Mouse (Mus musculus): ENCODE data around the gene Arhgef18.

Arhgef18 gene

DNA sequence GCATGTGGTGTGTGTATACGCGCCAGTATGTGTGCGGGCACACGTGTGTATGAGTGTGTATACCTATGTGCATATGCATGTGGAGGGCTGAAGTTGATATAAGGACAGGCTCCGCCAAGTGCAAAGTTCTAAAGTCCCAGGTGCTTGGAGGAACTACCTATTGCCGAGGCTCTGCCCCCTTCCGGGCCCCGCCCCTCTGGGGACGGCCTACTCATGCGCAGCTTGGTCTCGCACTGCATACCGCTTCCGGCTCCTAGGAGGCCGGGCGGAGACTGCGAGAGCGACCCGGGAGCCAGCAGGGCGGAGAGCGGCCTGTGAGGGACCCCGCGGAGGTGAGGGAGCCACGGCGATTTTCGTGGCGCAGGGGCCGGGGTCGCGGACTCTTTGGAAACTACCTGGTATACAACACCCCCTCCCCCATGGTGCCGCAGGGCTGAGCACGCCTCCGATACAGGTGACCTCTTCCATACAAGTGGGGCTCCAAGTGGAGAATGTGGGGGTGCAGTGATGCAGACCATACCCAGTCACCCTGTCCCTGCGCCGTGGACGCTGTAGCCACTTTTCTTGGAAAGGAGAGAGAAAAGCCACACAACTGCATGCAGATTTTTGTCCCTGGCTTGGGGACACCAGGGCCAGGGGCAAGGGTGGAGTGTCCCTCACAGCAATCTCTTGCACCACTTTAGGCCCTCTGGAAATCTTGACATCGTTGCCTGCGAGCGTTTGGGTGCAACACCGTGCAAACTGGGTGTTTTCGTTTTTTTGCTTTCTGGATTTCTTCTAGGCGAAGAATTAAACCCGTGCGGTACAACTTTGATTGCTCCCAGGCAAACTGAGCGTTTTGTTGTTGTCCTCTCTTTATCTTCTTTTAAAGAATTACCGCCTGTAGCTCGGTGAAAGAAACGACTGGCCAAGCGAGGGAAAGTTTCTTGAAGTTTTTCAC, at the start of gene Arhgef18:
Gene Arhgef18, plus strand, starts transcription at position 236 of the 940 bp plus-strand sequence.
- DNase-seq = peak in 1 of 2 experiments; percentile 10

DNA sequence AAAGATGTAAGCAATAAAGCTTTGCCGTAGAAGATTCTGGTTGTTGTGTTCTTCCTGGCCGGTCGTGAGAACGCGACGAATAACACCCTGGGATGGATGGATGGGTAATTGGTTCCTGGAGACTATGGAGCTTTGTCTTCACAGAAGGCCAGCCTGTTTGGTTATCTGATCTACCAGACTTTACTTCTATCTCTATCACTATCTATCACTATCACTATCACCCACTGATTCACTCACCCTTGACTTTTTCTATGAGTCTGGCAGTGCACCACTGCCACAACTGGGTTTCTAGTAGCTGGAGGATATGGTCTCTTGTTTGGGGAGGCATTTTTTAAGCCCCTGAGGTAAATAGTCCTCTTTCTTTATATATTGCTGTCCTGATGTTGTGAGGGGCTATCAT, 47.5 kb upstream of the Arhgef18 start:
- no peak for DNase-seq

DNA sequence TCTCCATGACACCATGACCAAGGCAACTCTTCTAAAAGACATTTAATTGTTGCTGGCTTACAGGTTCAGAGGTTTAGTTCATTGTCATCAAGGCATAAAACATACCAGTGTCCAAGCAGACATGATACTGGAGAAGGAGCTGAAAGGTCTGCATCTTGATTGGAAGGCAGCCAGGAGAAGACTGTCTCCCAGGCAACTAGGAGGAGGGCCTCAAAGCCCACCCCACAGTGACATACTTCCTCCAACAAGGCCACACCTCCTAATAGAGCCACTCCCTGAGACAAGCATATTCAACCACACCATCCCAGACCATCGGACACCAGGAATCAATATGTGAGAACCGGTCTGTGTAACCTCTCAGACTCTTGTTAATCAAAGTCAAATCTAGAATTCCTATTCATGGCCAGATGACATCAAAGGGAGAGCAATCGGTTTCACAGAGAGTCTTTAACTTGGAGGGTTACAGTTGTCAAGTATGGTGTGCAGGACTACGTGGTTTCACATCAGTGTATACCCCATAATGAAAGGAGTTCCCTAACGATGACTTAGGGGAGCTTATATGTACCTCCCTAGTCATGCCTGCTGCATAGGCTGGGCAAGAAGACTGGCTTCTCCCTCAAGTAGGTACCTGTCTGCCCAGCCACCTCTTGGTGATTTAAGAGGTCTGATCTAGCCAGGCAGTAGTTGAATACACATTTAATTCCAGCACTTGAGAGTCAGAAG, 46.0 kb upstream of the Arhgef18 start:
- DNase-seq = no peak

DNA sequence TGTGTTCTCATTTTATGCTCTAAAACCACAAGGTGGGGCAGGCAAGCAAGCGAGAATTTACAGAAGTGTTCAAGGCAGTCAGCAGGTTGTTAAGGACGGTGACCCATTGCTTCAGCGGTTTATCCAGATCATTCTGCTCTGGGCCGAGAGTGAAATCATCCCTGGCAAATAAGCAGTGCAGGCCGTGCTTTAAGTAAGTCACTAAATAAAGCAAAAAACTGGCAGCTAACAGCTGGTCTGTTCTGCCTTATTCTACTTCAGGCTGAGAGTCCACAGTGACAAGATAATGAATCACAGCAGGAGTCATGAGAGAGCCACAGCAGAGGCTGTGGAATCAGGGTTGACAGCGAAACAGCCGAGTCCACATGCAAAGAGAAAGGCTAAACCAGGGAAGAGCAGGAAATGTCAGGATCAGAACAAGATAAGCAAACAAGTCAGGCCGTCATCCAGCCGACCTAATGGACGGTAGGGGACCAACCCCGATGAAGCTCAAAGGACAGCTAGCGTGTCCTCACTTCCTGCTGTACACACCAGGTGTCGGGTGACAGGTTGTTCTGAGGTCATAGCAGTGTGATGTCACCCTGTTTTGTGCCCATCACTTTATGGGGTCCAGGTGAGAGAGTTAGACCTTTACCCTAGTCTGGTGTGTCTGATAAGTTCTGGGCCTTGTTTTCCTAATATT, 44.5 kb upstream of the Arhgef18 start:
- no peak for DNase-seq

DNA sequence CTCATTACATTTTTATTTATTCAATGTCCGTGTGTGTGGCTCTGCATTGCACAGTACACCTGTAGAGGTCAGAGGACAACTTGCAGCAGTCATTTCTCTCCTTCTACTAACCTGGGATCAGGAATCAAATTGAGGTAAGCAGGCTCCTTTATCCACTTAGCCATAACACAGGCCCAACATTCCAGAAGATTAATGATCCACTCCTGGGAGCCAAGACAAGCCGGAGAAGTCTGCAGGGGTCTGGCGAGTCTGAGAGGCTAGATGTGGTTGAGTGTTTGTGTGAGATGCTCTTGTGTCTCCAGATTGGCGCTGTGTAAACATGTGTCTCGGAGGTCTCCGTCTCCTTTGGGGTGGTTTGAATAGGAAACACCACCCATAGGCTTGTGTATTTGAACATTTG, 42.1 kb upstream of the Arhgef18 start:
- DNase-seq = no peak

DNA sequence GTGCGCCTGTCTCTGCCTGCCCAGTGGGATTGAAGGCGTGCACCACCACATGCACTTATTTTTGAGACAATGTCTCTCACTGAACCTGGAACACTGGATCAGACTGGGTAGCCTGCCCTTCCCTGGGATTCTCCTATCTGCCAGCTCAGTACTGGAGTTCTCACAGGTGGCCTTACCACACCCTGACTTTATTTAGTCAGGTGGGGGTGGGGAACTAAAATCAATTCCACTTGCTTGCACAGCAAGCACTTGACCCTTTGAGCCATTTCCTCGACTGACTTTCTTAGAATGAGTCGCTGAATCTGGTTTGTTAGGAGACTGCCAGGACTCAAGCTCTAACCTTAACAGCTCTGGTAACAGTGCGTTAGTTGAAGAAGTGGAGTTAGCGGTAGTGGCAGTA, 40.1 kb upstream of the Arhgef18 start:
- no peak for DNase-seq

DNA sequence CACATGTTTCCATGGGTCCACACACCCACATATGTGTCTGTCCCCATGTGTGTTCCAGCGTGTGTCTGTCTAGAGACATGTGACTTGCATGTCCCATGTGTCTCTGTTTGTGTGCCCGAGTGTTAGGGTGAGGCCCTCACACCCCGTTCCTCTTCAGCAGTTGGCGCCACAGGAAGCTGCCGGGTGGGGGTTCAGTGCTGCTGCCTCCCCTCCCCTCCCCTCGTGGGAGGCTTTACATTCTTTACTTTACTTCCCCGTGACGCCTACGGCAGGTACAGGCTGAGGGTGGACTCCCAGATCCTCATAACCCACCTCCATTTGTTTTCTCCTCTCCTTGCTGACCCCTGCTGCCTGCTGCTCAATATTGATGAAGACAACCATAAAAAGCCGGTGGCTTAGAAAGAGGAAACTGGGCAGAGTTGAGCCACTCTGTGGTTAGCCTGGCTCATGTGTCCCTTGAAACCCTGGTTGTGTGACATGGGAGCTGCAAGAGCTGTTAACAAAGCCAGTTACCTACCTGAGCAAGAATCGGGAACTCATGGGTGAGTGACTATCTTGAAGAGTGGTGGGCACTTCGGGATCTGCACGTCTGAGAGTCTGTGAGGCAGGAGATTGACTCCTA, 39.5 kb upstream of the Arhgef18 start, which contains the start of gene A430078G23Rik:
Gene A430078G23Rik, plus strand, starts transcription at position 227 of the 622 bp plus-strand sequence.
- DNase-seq = peak; percentile 70 to 79

DNA sequence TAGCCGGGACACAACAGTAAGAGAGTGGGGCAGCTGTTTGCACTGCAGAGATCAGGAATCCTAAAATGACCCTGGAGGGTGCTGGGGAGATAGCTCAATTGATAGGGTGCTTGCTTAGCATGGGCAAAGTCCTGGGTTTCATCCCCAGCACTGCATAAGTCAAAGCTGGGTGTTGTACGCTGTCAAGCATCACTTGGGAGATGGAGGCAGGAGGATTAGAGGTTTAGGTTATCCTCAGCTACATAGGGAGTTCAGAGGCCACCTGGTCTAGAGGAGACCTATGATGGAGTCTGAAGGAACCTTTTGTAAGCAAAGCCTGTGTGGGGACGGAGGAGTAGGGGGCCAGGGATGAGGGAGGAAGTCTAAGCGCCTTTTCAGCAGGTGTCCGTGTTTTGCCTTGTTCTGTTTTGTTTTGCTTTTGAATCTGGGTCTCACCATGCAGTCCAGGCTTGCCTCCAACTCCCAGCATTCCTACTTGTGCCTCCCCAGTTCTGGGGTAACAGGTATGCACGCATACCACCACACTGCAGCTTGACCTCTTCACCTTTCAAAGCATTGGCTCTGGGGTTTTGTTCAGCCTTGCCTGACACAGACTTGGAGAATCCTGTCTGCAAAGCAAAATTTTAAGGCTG, 38.9 kb upstream of the Arhgef18 start:
- DNase-seq = no peak

DNA sequence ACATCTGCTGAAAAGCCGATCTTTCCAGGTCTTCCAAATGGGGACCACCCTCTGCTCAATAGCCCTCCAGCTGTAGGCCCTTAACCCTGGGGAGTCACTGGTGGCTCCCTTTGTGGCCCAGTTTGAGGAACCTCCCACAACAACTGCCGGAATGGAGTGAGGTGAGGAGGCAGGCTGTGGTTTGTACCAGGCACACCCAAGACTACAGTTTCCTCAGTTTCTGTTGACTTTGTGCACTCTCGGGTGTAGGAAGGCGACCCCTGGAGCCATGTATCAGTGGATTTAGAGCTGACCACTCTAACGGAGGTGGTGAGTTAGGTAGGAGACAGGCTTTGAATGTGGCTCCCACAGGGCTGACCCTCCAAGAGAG, 38.4 kb upstream of the Arhgef18 start:
- peak; percentile 62 to 75 for DNase-seq

DNA sequence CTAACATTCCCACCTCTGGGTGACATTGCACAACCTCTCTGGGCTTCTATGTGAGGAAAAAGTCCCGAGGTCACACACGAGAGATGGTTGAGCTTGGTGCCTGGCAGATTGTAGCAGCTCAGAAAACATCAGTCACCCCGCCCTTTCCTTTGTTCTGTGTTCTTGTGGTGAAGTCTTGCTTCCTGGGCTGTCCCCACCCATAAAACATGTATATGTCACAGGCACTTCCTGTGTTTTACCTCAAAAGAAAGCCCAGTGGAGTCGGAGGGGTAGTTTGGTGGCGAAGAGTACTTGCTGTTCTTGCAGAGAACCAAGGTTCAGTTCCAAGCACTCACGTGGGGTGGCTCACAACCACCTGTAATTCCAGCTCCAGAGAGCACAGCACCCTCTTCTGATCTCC, 37.2 kb upstream of the Arhgef18 start:
- DNase-seq = peak; percentile 52 to 84

DNA sequence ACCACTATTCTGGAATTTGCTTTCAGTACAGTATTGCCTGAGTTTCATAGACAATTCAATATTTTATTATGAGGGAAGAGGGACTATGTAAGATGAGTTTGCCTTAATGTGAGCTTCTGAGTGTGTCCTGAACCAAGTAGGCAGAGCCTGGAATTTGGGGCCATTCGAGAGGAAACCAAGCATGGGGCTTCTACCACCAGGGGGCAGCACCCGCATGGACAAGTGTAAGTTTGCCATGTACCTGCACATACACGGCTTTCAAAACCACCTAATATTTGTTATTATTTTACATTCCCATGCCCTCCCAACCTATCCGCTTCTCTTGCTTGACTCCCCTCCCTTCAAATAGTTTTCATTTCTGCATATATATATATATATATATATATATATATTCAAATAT, 34.7 kb upstream of the Arhgef18 start:
- peak; percentile 42 to 50 for DNase-seq

DNA sequence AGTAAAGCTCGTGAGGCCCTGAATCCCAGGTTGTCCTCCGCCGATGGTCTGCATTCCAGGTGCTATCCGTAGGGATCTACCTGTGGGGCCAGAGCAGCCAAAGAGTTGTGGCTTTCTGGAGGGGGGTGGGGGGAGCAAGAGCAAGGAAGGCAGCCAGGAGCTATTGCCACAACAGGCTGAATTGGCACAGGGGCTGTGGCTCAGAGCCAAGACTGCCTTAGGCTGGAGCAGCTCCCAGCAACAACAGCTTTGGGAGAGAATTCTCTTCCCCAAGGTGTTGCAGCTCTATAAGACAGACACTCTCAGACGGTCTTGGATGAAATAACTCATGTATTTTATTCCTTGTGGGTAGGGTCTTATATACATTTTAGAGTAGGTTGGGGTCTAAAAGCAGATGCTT, 25.7 kb upstream of the Arhgef18 start:
- no peak for DNase-seq

DNA sequence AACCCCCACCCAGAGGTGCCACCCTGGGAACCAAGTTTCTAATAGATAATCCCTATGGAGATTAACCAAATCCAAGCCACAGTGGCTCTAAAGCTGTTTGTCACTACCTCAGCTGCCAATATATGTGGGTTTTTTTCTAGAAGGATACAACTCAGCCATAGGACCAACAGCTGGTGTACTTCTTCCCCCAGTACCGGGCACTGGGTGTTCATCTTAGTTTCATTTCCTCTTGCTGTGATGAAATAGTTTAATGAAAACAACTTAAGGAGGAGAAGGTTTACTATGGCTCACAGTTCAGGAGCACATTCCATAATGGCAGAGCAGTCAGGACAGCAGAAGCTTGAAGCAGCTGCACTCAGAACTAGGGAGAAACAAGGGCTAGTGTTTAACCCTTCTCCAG, 24.7 kb upstream of the Arhgef18 start:
- no peak for DNase-seq

DNA sequence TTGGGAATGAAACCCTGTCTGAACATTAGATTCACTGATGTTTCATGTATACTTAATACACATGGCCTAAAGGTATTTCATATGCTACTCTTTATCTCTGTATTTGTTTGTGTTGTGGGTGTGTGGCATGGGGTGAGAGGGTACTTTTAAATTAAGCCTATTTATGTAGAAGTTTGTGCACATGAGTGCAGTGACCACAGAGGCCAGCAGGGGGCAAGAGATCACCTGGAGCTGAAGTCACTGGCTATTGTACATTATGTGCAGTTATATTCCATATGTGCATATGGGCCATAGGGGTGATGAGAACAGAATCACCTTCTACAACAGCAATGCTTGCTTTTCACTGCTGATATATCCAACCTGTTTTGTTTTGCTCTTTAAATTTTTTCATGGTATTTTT, 17.1 kb upstream of the Arhgef18 start:
- DNase-seq = no peak

DNA sequence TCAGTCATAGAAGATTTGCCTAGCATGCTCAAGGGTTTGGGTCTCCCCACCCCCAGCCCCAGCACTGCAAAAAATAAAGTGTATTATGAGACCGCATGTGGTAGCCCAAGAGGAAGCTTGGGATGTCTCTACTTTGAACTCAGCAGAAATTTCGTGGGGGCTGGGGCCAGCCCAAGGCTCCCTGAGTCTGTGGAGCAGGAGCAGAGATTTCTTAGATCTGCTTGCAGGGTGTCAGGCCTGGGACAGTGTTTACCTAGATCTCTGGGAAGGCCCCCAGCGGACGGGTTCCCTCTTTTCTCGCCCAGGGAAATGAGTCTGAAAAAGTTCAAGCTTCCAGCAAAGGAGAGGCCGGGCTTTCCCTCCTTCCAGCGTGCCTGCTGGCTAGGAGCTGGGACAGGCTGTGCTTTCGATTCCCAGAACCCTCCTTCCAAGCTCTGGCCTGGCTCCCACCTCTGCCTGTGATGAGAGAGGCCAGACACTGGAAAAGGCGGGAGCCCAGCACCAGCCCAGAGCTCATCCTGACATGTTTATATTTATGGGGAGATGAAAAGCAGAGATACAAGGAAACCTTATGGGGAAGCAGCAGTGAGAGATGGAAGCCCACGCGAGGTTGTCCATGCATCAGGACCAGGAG, 16.0 kb upstream of the Arhgef18 start:
- DNase-seq = no peak

DNA sequence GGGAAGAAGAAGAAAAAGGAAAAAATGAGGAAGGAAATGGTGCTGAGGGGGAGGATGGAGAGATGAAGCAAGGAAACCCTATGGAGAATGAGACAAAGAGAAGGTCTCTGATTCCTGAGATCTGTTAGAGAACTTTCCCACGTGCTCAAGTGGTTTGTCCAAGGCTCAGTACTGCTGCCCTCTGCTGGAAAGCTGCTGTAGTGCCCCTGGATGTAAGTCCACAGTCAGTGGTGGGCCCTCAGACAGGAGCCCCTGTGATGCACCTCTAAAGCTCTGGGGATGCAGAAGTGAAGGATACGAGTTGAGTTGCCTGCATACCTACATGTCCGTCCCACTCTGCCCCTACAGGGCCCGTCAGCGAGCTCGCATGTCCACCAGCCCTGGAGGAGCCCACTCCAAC, 5.5 kb upstream of the Arhgef18 start:
- peak; percentile 22 to 34 for DNase-seq

DNA sequence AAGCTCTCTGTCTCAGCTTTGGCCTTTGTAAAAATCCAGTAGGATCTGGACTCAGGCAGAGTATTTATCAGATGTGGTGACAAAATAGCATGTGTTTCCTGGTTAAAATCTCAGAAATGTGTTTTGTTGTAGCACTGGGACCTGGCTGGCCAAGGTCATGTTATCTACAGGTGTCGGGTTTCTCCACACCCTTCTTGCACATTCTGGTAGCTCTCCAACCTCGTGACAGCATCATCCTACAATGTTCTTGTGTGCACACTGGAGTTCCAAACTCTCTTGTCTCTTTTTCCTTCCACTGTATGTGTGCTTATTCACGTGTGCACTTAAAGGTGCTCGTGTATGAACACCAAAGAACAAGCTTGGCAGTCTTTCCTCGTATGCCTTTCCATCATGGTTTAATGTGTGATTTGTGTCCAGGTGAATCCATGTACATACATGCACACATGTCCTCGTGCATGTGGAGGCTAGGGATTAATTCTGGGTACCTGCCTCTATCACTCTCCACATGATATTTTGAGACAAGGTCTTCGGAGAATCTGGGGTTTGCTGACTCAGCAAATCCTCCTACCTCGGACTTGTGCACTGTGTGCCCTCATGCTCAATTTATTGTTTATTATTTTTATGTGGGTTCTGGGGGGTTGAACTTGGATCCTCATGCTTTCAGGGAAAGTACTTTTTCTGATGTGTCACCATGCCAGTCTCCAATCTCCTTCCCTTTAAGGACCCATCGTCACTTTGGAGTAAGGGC, 4.0 kb upstream of the Arhgef18 start:
- DNase-seq = no peak

DNA sequence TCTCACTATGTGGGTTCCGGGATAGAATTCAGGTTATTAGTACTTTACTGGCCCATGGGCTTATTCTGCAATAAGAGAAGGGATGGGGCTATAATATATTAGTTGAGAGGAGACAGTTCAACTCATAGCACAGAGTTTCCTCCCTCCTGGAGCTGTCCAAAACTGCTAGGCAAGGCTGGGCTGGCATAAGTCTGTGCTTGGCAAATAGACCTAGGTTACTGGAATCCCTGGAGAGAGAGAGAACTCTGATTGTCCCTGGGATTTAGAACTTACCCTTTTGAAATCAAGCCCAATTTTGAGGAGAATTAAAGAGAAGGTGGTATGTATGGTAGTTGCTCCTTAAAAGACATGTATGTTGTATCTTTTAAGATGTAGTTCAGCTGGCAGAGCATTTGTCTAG, 3.3 kb upstream of the Arhgef18 start:
- no peak for DNase-seq

DNA sequence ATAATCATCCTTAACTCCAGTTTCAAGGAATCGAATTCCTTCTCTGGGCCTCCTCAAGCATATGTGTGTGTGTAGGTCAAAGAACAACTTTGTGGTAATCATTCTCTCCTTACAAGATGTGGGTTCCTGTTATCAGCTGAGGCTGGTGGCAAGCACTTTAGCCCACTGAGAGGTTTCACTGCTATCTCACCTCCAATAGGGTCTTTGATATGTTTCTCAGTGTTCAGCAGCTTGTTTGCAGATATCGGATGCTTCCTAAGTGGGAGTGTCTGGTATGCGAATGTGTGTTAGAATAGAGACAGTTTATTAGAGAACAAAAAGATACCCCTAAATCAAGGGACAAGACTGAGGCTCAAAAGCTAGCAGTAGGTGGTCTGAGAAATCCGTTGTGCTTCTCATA, 513 bp upstream of the Arhgef18 start:
- DNase-seq = no peak

DNA sequence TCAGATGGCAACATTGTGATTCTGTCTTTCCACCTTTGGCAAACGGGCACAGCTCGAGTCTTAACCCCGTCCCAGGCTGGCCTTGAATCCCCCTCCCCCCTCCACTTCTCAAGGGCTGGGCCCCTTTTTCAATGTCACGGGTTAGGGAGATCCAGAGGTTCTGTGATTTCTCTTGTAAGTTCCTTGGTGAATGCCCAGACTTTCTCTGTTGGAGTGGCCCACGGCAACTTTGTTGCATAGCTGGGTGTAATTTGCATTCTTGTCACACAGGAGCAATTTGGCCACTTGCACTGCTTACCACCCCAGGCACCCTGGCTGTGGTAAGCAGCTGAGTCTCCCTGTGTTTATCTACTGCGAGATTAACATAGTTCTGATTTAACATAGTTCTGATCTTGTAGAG, 1.8 kb downstream of the Arhgef18 start:
- no peak for DNase-seq

DNA sequence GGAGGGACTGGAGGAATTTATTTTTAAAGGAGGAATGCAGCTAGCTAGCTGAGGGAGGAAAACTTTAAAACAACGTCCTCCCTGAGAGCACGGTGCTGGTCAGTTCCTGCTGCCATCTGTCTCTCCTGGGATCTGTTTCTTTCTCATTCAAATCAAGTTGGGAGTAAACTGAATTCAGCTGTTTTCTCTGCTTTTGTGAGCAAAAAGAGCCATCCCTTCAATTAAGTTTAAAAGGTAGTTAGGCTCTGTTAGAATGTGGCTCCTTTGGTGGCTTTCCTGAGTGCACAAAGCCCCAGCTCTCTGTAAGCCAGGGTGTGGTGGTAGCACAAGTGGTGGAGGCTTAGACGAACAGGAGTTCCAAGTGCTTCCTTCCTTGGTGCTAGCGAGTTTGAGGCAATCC, 2.4 kb downstream of the Arhgef18 start:
- DNase-seq = no peak
